Mouse (Mus musculus) kidney, embryonic 14.5 days (tissue): Measurements from ENCODE around the gene 1700008O03Rik. TPM values are rescaled to one million over a fixed set of nuclear protein-coding genes. Genes with fewer than 3 reads are reported as not detected.
A peak's percentile ranks its signal among the peaks of the same experiment; 100 is the strongest.

Experiments
- ATAC-seq: fragments of 200-750 bp; cut with Nextera tagmentation; 2 replicates; pipeline ENCODE4 v1.8.0; 2017; ENCODE audit warnings: moderate number of reproducible peaks, mild to moderate bottlenecking, moderate TSS enrichment, moderate library complexity; ENCODE audit not compliant: low FRiP score, low TSS enrichment
- H3K27ac ChIP-seq: fragments of 300-500 bp; sonication (generic); 2 replicates; pipeline ENCODE4 v1.5.1; 2014; ENCODE audit warnings: low read depth, mild to moderate bottlenecking, low read length, moderate library complexity, mixed read lengths
- H3K27me3 ChIP-seq: fragments of 300-500 bp; sonication (generic); 2 replicates; pipeline ENCODE4 v1.6.1; 2014; ENCODE audit warnings: mild to moderate bottlenecking, low read length; ENCODE audit not compliant: control insufficient read depth, insufficient read depth
- H3K36me3 ChIP-seq: fragments of 300-500 bp; sonication (generic); 2 replicates; pipeline ENCODE4 v1.6.1; 2014; ENCODE audit warnings: low read length, mixed read lengths; ENCODE audit not compliant: control insufficient read depth, insufficient read depth
- H3K4me1 ChIP-seq: fragments of 300-500 bp; sonication (generic); 2 replicates; pipeline ENCODE4 v1.6.1; 2014; ENCODE audit warnings: low read length, mixed read lengths; ENCODE audit not compliant: control insufficient read depth, insufficient read depth
- H3K4me2 ChIP-seq: fragments of 300-500 bp; sonication (generic); replicated peaks from 2 replicates; pipeline ENCODE4 v1.6.1; 2014; ENCODE audit warnings: low read depth, mild to moderate bottlenecking, low read length
- H3K4me3 ChIP-seq: fragments of 300-500 bp; sonication (generic); 2 replicates; pipeline ENCODE4 v1.5.1; 2014; ENCODE audit warnings: mild to moderate bottlenecking, low read length
- H3K9ac ChIP-seq: fragments of 300-500 bp; sonication (generic); 2 replicates; pipeline ENCODE4 v1.6.1; 2014; ENCODE audit warnings: low read depth, mild to moderate bottlenecking, low read length, moderate library complexity
- H3K9me3 ChIP-seq: fragments of 300-500 bp; sonication (generic); 2 replicates; pipeline ENCODE4 v1.6.1; 2016; ENCODE audit warnings: low read length; ENCODE audit not compliant: control insufficient read depth
- WGBS: fragments of 180-500 bp; shearing (Covaris S2); extraction: QIAGEN DNeasy Blood & Tissue Kit; methylation state at CpG from one replicate; pipeline ENCODE4 v1.1.7; 2014; 5-methylcytosine and 5-hydroxymethylcytosine counted together
- polyA plus RNA-seq: library from polyadenylated mRNA; unstranded; fragments of >200 nt; fragmentation: Nextera tagmentation; extraction: Ambion mirVana; gene quantifications from 2 replicates; pipeline ENCODE4 v1.2.1, GENCODE M21; 2014

The 1700008O03Rik gene
- polyA plus RNA-seq, 1 experiment from 2014 or later: 1.0 TPM

DNA sequence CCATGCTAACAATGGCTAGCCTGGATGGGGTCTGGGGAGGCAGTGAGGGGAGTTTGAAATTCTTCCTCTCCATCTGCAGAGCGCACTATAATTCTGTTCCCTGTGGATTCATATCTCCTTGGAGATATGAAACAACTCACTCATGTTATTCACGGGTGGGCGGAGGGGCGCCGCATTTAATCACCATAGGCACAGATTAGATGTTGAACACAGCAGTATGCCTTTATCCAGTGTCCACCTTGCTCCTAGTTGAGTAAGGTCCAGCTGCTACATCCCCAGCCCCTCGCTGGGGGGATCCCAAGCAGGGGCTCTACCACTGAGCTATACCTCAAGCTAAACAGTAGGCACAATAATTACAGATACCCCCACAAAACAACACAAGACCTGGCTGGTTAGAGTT is 30.2 kb downstream of the 1700008O03Rik start:
- H3K9me3 ChIP-seq: no peaks in the 10 kb centered on the region
- H3K4me1 ChIP-seq: peaks cover 23% of the 10 kb centered on the region
- H3K36me3 ChIP-seq: no peaks in the 10 kb centered on the region
- peaks cover 89% of the 10 kb centered on the region for H3K27me3 ChIP-seq
- no peak for ATAC-seq
- no peak overlapping the region for H3K4me3 ChIP-seq
- no peak overlapping the region for H3K9ac ChIP-seq
- no peak overlapping the region for H3K27ac ChIP-seq
- WGBS: 82% methylated on average over 6 of the region's 6 CpGs
- no peak overlapping the region for H3K4me2 ChIP-seq

GRCm38 (mm10) chr7:44353601-44354340 is 31.8 kb downstream of the 1700008O03Rik start:
- H3K36me3 ChIP-seq: no peaks in the 10 kb centered on the region
- no peak overlapping the region for H3K9ac ChIP-seq
- peaks cover 26% of the 10 kb centered on the region for H3K4me1 ChIP-seq
- peaks cover 93% of the 10 kb centered on the region for H3K27me3 ChIP-seq
- H3K27ac ChIP-seq: no peak overlapping the region
- 1% methylated on average over 34 of the region's 35 CpGs for WGBS
- H3K4me2 ChIP-seq: peak overlapping the region; percentile 25
- peak overlapping the region; percentile 18 for H3K4me3 ChIP-seq
- no peak for ATAC-seq
- H3K9me3 ChIP-seq: no peaks in the 10 kb centered on the region

DNA sequence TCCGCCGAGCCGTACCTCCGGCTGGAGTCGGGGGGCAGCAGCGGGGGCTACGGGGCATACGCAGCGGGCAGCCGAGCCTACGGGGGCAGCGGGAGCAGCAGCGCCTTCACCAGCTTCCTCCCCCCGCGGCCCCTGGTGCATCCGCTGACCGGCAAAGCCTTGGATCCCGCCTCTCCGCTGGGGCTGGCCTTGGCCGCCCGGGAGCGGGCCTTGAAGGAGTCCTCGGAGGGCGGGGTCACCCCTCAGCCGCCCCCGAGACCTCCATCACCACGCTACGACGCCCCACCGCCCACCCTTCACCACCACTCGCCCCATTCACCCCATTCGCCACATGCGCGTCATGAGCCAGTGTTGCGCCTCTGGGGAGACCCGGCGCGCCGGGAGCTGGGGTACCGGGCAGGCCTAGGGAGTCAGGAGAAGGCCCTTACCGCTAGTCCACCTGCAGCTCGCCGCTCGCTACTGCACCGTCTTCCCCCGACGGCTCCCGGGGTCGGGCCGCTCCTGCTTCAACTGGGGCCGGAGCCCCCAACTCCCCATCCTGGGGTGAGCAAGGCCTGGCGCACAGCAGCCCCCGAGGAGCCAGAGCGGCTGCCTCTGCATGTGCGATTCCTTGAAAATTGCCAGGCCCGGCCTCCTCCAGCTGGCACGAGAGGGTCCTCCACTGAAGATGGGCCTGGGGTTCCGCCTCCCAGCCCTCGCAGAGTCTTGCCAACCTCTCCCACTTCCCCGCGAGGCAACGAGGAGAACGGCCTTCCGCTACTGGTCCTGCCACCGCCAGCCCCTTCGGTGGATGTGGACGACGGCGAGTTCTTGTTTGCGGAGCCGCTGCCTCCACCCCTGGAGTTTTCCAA is 32.6 kb downstream of the 1700008O03Rik start:
- no peak for ATAC-seq
- Histone ChIP-seq H3K9me3 (no peaks in the 10 kb centered on the region), H3K27ac (no peak overlapping the region), H3K9ac (no peak overlapping the region), H3K36me3 (no peaks in the 10 kb centered on the region), H3K4me2 (peak overlapping the region; percentile 25), H3K27me3 (peaks cover 88% of the 10 kb centered on the region), H3K4me3 (peak overlapping the region; percentile 18), H3K4me1 (peaks cover 26% of the 10 kb centered on the region)
- 2% methylated on average over 70 of the region's 71 CpGs for WGBS

GRCm38 (mm10) chr7:44351881-44352749 is 33.5 kb downstream of the 1700008O03Rik start:
- WGBS: 3% methylated on average over 71 of the region's 71 CpGs
- peaks cover 80% of the 10 kb centered on the region for H3K27me3 ChIP-seq
- peak overlapping the region; percentile 8 for H3K4me2 ChIP-seq

GRCm38 (mm10) chr7:44350957-44351711 is 34.5 kb downstream of the 1700008O03Rik start:
- Histone ChIP-seq H3K9ac (peak overlapping the region; percentile 51), H3K27ac (no peak overlapping the region; the same call in 1 of the 2 replicates), H3K4me2 (peak overlapping the region; percentile 46), H3K9me3 (no peaks in the 10 kb centered on the region), H3K4me3 (peak overlapping the region; percentile 29), H3K27me3 (peaks cover 71% of the 10 kb centered on the region), H3K36me3 (no peaks in the 10 kb centered on the region), H3K4me1 (peaks cover 16% of the 10 kb centered on the region)
- WGBS: 3% methylated on average over 25 of the region's 25 CpGs
- peak; percentile 47 for ATAC-seq

More at GRCm38 (mm10) chr7:44351881-44352749, 33.5 kb downstream of the 1700008O03Rik start:
- H3K9ac ChIP-seq: no peak overlapping the region
- no peaks in the 10 kb centered on the region for H3K36me3 ChIP-seq
- ATAC-seq: no peak
- H3K9me3 ChIP-seq: no peaks in the 10 kb centered on the region
- H3K4me3 ChIP-seq: peak overlapping the region; percentile 18
- H3K27ac ChIP-seq: no peak overlapping the region
- peaks cover 23% of the 10 kb centered on the region for H3K4me1 ChIP-seq

GRCm38 (mm10) chr7:44349043-44349442 is 36.6 kb downstream of the 1700008O03Rik start:
- WGBS: 15% methylated on average over 3 of the region's 3 CpGs
- H3K27ac ChIP-seq: no peak overlapping the region
- no peak overlapping the region for H3K4me2 ChIP-seq
- peaks cover 17% of the 10 kb centered on the region for H3K4me1 ChIP-seq
- H3K4me3 ChIP-seq: no peak overlapping the region
- no peak for ATAC-seq
- no peak overlapping the region for H3K9ac ChIP-seq
- no peaks in the 10 kb centered on the region for H3K36me3 ChIP-seq
- no peaks in the 10 kb centered on the region for H3K9me3 ChIP-seq
- H3K27me3 ChIP-seq: peaks cover 50% of the 10 kb centered on the region

GRCm38 (mm10) chr7:44344622-44345021 is 41.0 kb downstream of the 1700008O03Rik start:
- Histone ChIP-seq H3K4me2 (no peak overlapping the region), H3K27me3 (peaks cover 21% of the 10 kb centered on the region), H3K27ac (no peak overlapping the region), H3K36me3 (no peaks in the 10 kb centered on the region), H3K4me3 (no peak overlapping the region), H3K9me3 (no peaks in the 10 kb centered on the region), H3K4me1 (0 out of 2 replicates have a peak, but pooled peaks cover 7% of the 10 kb centered on the region), H3K9ac (no peak overlapping the region)
- no peak for ATAC-seq
- WGBS: 75% methylated on average over 12 of the region's 12 CpGs

DNA sequence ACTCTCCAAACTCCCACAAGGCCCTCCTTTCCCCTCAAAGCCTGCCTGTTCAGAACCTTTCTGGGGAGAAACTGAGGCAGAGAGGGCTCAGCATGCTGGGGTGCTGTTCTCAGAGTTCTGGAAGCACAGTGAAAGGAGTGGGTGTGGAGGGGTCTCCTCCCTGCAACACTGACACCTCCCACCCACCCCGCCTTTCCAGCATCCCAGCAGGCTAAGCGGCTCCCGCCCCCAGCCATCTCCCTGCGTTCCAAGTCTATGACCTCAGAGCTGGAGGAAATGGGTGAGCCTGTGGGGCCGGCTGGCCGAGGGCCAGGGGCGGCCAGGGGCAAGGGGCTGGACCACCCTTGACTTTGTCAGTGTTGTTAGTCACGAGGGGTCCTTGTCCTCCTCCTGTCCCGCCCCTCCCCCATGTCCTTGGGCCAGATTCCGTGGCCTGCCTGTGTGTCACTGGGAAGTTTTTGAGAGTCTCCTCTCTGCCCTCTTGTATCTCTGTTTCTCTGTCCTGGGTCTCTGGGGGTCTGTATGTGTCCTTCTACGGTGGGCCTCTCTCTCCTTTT is 42.1 kb downstream of the 1700008O03Rik start:
- peaks cover 20% of the 10 kb centered on the region for H3K27me3 ChIP-seq
- H3K4me1 ChIP-seq: 0 out of 2 replicates have a peak, but pooled peaks cover 7% of the 10 kb centered on the region
- no peaks in the 10 kb centered on the region for H3K36me3 ChIP-seq
- ATAC-seq: peak; percentile 63
- no peak overlapping the region for H3K9ac ChIP-seq
- WGBS: 19% methylated on average over 11 of the region's 11 CpGs
- H3K4me3 ChIP-seq: no peak overlapping the region
- no peaks in the 10 kb centered on the region for H3K9me3 ChIP-seq
- 0 out of 2 replicates have a peak overlapping the region, but pooled peaks have one; percentile 9 for H3K4me2 ChIP-seq
- no peak overlapping the region for H3K27ac ChIP-seq
